Mouse (Mus musculus) stomach, postnatal 0 days (tissue): ENCODE measurements around the gene Atp5c1.

ENCODE experiments used
- CTCF ChIP-seq: IDR thresholded peaks from 2 replicates; pipeline ENCODE4 v1.5.1; 2016; ENCODE audit warnings: antibody characterized with exemption, low read depth, mild to moderate bottlenecking, moderate library complexity
- EP300 ChIP-seq: optimal IDR thresholded peaks from 2 replicates; pipeline ENCODE3; 2016; ENCODE audit warnings: antibody characterized with exemption

- TF ChIP-seq EP300 (no peak), CTCF (no peak)
Measured at GRCm38 (mm10) chr2:10034976-10035375, 45.3 kb downstream of the Atp5c1 start.
